In the genomic region with DNA sequence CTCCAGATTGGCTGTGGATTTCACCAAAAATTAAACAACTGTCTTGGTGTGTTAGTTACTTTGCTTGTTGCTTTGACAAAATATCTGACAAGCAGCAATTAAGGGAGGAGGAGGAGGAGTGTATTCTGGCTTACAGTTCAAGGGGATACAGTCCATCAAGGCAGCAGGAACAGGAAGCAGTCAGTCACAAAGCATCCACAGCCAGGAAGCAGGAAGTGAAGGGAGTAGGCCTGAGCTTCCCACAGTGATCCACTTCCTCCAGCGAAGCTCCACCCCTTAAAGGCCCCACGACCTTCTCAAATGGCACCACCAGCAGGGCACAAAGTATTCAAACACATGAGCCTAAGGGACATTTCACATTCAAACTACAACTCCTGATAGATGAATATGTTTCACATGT, we compare ENCODE assay signal across 30 mouse cellular contexts. TPM values are rescaled to one million over a fixed set of nuclear protein-coding genes. Genes with fewer than 3 reads are reported as not detected.
DNase-seq lines count a peak whose midpoint lies in the region; TF ChIP-seq lines count a peak whose summit lies in the region.
"Had no signal": no experiment of that assay in that cellular context is flagged by ENCODE, and none has a peak within 500 bp of the region (broad histone marks: within the 10 kb centered on the region; RNA-seq: fewer than 3 reads in every experiment).

No protein-coding gene starts in this region.

- peaks cover 3% of the 10 kb centered on the region; the same call in 1 of the 2 replicates for H3K9me3 ChIP-seq in embryonic facial prominence, embryonic 10.5 days
- H3K9me3 ChIP-seq: embryonic facial prominence, embryonic 15.5 days; limb, embryonic 10.5 days; limb, embryonic 15.5 days; liver, embryonic 13.5 days had no signal

- DNase-seq in thymus, postnatal 0 days (ENCODE audit: low spot score), result peak; percentile 34
- no peak for DNase-seq in thymus, adult 2 months
- DNase-seq in ES-CJ7 (ENCODE audit: low read depth, low spot score), result peak; percentile 29
- DNase-seq in induced T-regulatory cell, adult 2 months (ENCODE audit: low read depth), result peak; percentile 45
- peak; percentile 26 for DNase-seq in splenic B cell, adult 2 months (ENCODE audit: low read depth, low spot score)
- DNase-seq in embryonic facial prominence, embryonic 10.5 days (ENCODE audit: low spot score), result no peak
- DNase-seq in kidney, postnatal 4 days, result no peak
- no peak for DNase-seq in adrenal gland, postnatal 36 days
- DNase-seq: adrenal gland, postnatal 10 days; cerebellum, adult 11 months; cerebellum, postnatal 10 days; gastrocnemius, postnatal 10 days; heart, postnatal 36 days; kidney, adult 8-10 months; layer of hippocampus, postnatal 36 days; liver, embryonic 13.5 days; lung, adult 18-20 months; right cerebral cortex, postnatal 25 days; thymus, adult 18-20 months; thymus, postnatal 4 days had no signal

- no peak for TF ChIP-seq POLR2A in thymus, adult 2 months (IDR thresholded peaks at IDR 0.05; ENCODE audit: control insufficient read depth, extremely low read depth, insufficient read depth, low read length, poor library complexity)

- no peak overlapping the region for H3K27ac ChIP-seq in thymus, adult 2 months (ENCODE audit: control insufficient read depth, insufficient read depth, low read length)
- no peak overlapping the region for H3K27ac ChIP-seq in embryonic facial prominence, embryonic 10.5 days (replicated peaks)
- H3K27ac ChIP-seq: embryonic facial prominence, embryonic 15.5 days; forebrain, embryonic 13.5 days; hindbrain, embryonic 12.5 days; hindbrain, postnatal 0 days; kidney, postnatal 0 days; limb, embryonic 10.5 days; limb, embryonic 15.5 days; liver, embryonic 13.5 days; midbrain, embryonic 12.5 days had no signal

- H3K36me3 ChIP-seq in thymus, adult 2 months (ENCODE audit: control insufficient read depth, insufficient read depth, low read length), result no peaks in the 10 kb centered on the region
- H3K36me3 ChIP-seq in splenic B cell, adult 2 months (ENCODE audit: control insufficient read depth, insufficient read depth, low read length, poor library complexity, severe bottlenecking), result no peaks in the 10 kb centered on the region
- no peaks in the 10 kb centered on the region for H3K36me3 ChIP-seq in embryonic facial prominence, embryonic 10.5 days (replicated peaks)
- H3K36me3 ChIP-seq: embryonic facial prominence, embryonic 15.5 days; G1E; hindbrain, embryonic 12.5 days; limb, embryonic 10.5 days; limb, embryonic 15.5 days; liver, embryonic 13.5 days; midbrain, embryonic 12.5 days had no signal

- no peak for TF ChIP-seq CTCF in thymus, adult 2 months (IDR thresholded peaks at IDR 0.05; ENCODE audit: borderline replicate concordance, control insufficient read depth, extremely low read depth, insufficient read depth, low read length, poor library complexity)

- peaks cover 3% of the 10 kb centered on the region; the same call in 1 of the 2 replicates for H3K4me1 ChIP-seq in thymus, adult 2 months (replicated peaks; ENCODE audit: control insufficient read depth, insufficient read depth, low read length)
- peaks cover 17% of the 10 kb centered on the region for H3K4me1 ChIP-seq in embryonic facial prominence, embryonic 10.5 days
- H3K4me1 ChIP-seq: hindbrain, embryonic 12.5 days; limb, embryonic 15.5 days; midbrain, embryonic 12.5 days had no signal

- no peak overlapping the region for H3K4me3 ChIP-seq in thymus, adult 2 months (ENCODE audit: control insufficient read depth, insufficient read depth, low read length)
- H3K4me3 ChIP-seq in embryonic facial prominence, embryonic 10.5 days, result no peak overlapping the region
- H3K4me3 ChIP-seq: embryonic facial prominence, embryonic 15.5 days; forebrain, embryonic 13.5 days; hindbrain, embryonic 12.5 days; limb, embryonic 10.5 days; limb, embryonic 15.5 days; liver, embryonic 13.5 days; midbrain, embryonic 12.5 days had no signal

- WGBS in thymus, adult 2 months, result 94% methylated on average over 2 of the region's 2 CpGs
- 86% methylated on average over 2 of the region's 2 CpGs for WGBS in embryonic facial prominence, embryonic 10.5 days

- no peaks in the 10 kb centered on the region for H3K27me3 ChIP-seq in thymus, adult 2 months (ENCODE audit: control insufficient read depth, insufficient read depth, low read length)
- no peaks in the 10 kb centered on the region for H3K27me3 ChIP-seq in splenic B cell, adult 2 months (ENCODE audit: control insufficient read depth, insufficient read depth, low read length, poor library complexity, severe bottlenecking)
- H3K27me3 ChIP-seq in embryonic facial prominence, embryonic 10.5 days (replicated peaks; ENCODE audit: low read depth, poor library complexity, severe bottlenecking), result no peaks in the 10 kb centered on the region
- H3K27me3 ChIP-seq: embryonic facial prominence, embryonic 15.5 days; forebrain, embryonic 13.5 days; hindbrain, embryonic 12.5 days; limb, embryonic 15.5 days; liver, embryonic 13.5 days; midbrain, embryonic 12.5 days; Patski had no signal

RNA-seq across cellular contexts. Expression of a gene that starts 2.8 kb away (rescaled TPM):
- 72.0 and 89.7 TPM in 2 replicates for polyA plus RNA-seq in thymus, postnatal 0 days (2015; fragmentation: Nextera tagmentation; extraction: Ambion mirVana)
- polyA plus RNA-seq in thymus, adult 2 months (2012; rRNA removed), result 23.0 and 27.3 TPM in 2 replicates
- polyA plus RNA-seq in embryonic facial prominence, embryonic 10.5 days (2016; fragmentation: Nextera tagmentation; extraction: Ambion mirVana), result 12.3 and 13.9 TPM in 2 replicates
- total RNA-seq in adrenal gland, postnatal 36 days (2021), result 100 to 1,000 TPM in 1 of 2 experiments, 10 to 100 TPM in 1; 80.4 to 106 TPM

RNA-seq across cellular contexts. Expression of a gene that starts 42.5 kb away (rescaled TPM):
- 26.4 and 29.1 TPM in 2 replicates for polyA plus RNA-seq in thymus, postnatal 0 days (2015; fragmentation: Nextera tagmentation; extraction: Ambion mirVana)
- 2.7 TPM in 2 replicates for polyA plus RNA-seq in thymus, adult 2 months (2012; rRNA removed)
- polyA plus RNA-seq in embryonic facial prominence, embryonic 10.5 days (2016; fragmentation: Nextera tagmentation; extraction: Ambion mirVana), result 24.0 and 24.1 TPM in 2 replicates
- 10 to 100 TPM; 21.1 to 22.8 TPM for total RNA-seq in adrenal gland, postnatal 36 days (2021)

Comparison
In these comparisons a context has a peak if more than half of its experiments do, and no peak if none do; other contexts are left out.
1. DNase-seq: peak in thymus, postnatal 0 days (single experiment), ES-CJ7 (single experiment), induced T-regulatory cell, adult 2 months (single experiment) and splenic B cell, adult 2 months (single experiment); none in thymus, adult 2 months (single experiment), embryonic facial prominence, embryonic 10.5 days (single experiment), kidney, postnatal 4 days (0 of 2) and adrenal gland, postnatal 36 days (0 of 2).